Mouse (Mus musculus): ENCODE data around the gene Gm14781. TPM values are rescaled to one million over a fixed set of nuclear protein-coding genes. Genes with fewer than 3 reads are reported as not detected.
"Not testable (repeated sequence)": the region's sequence is repeated elsewhere in the genome, so short reads cannot be mapped to it uniquely, and the experiment has no call there.

The Gm14781 gene
- total RNA-seq (2021): not detected
- long read RNA-seq, experiment 1: 0 reads
- long read RNA-seq, experiment 2: 0 reads

GRCm38 (mm10) chrX:91631894-91632293 lies at the start of gene Gm14781:
TSS of gene Gm14781 (plus strand) at chrX:91632194.
- intact Hi-C loops (cut with DNase I; ENCODE audit: low total_unique reads); DNase-seq: not testable (repeated sequence)

GRCm38 (mm10) chrX:91654964-91655575 lies 23.1 kb downstream of the Gm14781 start:
- intact Hi-C loops (cut with DNase I; ENCODE audit: low total_unique reads); DNase-seq: not testable (repeated sequence)

Other genes starting within 250 kb of the Gm14781 start
- gene Gm5072, start 239.7 kb upstream of the Gm14781 start, total RNA-seq (2021): not detected
- gene Gm8914, start 152.1 kb upstream of the Gm14781 start, total RNA-seq (2021): not detected
- gene 1700084M14Rik, start 56.3 kb upstream of the Gm14781 start, total RNA-seq (2021): not detected
- not detected for gene Mageb5, start 150.8 kb downstream of the Gm14781 start, total RNA-seq (2021)